Mouse (Mus musculus) hindbrain, postnatal 0 days (tissue): ENCODE data around the gene Cd207. TPM values are rescaled to one million over a fixed set of nuclear protein-coding genes. Genes with fewer than 3 reads are reported as not detected.

ENCODE experiments used
- ATAC-seq: fragments of 200-750 bp; cut with Nextera tagmentation; 2 replicates; pipeline ENCODE4 v1.8.0; 2017; ENCODE audit warnings: mild to moderate bottlenecking, moderate TSS enrichment, moderate library complexity
- DNase-seq: peaks from one replicate; pipeline ENCODE4 v3.0.0-alpha.2; 2015; ENCODE audit warnings: low spot score
- H3K27ac ChIP-seq: fragments of 300-500 bp; sonication (generic); 2 replicates; pipeline ENCODE4 v1.5.1; 2014; ENCODE audit warnings: mild to moderate bottlenecking
- H3K27me3 ChIP-seq: fragments of 300-500 bp; sonication (generic); 2 replicates; pipeline ENCODE4 v1.6.1; 2014; ENCODE audit warnings: low read length, mixed read lengths; ENCODE audit not compliant: insufficient read depth
- H3K36me3 ChIP-seq: fragments of 300-500 bp; sonication (generic); 2 replicates; pipeline ENCODE4 v1.6.1; 2014; ENCODE audit warnings: low read length, mixed read lengths; ENCODE audit not compliant: insufficient read depth
- H3K4me1 ChIP-seq: fragments of 300-500 bp; sonication (generic); 2 replicates; pipeline ENCODE4 v1.6.1; 2014; ENCODE audit warnings: antibody characterized with exemption, low read length, mixed read lengths; ENCODE audit not compliant: insufficient read depth
- H3K4me2 ChIP-seq: fragments of 300-500 bp; sonication (generic); 2 replicates; pipeline ENCODE4 v1.6.1; 2014; ENCODE audit warnings: low read depth, mild to moderate bottlenecking, low read length, moderate library complexity, mixed read lengths
- H3K4me3 ChIP-seq: fragments of 300-500 bp; sonication (generic); 2 replicates; pipeline ENCODE4 v1.5.1; 2014; ENCODE audit warnings: low read length
- H3K9ac ChIP-seq: fragments of 300-500 bp; sonication (generic); replicated peaks from 2 replicates; pipeline ENCODE4 v1.6.1; 2014; ENCODE audit warnings: mild to moderate bottlenecking, low read length, moderate library complexity, mixed read lengths
- H3K9me3 ChIP-seq: fragments of 300-500 bp; sonication (generic); 2 replicates; pipeline ENCODE4 v1.6.1; 2016; ENCODE audit warnings: low read length, mixed read lengths
- CTCF ChIP-seq: IDR thresholded peaks from 2 replicates; pipeline ENCODE4 v1.5.1; 2016; ENCODE audit warnings: antibody characterized with exemption, control low read depth, low read depth
- WGBS: fragments of 180-500 bp; shearing (Covaris S2); extraction: QIAGEN DNeasy Blood & Tissue Kit; methylation state at CpG from one replicate; pipeline ENCODE4 v1.1.7; 2014; 5-methylcytosine and 5-hydroxymethylcytosine counted together
- polyA plus RNA-seq: library from polyadenylated mRNA; unstranded; fragments of >200 nt; fragmentation: Nextera tagmentation; extraction: Ambion mirVana; gene quantifications from 2 replicates; pipeline ENCODE4 v1.2.1, GENCODE M21; 2015
- total RNA-seq: library from RNA; depleted of rRNA; stranded (reverse); fragments of >200 nt; gene quantifications from 2 replicates; pipeline ENCODE4 v1.2.3, GENCODE M21; 2014

Gene Cd207
- total and polyA plus RNA-seq, 2 experiments from 2014 or later = not detected

DNA sequence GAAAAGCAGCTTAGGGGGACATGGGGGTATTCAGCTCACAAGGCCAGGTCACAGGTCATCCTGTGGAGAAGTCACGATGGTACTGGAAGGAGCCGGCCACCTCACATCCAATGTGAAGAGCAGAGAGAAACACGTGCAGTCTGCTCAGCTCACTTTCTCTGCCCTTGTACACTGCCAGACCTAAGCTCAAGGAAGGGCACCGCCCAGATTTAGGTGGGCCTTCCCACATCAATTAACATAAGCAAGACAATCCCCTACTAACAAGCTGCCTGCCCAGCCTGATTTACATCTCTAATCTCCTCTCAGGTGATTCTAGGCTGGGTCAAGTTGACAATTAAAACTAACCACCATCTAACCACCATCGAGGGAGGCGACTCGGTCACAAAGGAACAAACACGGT, 20.3 kb upstream of the Cd207 start:
- WGBS = 6% methylated on average over 8 of the region's 8 CpGs
- peaks cover 82% of the 10 kb centered on the region for H3K27me3 ChIP-seq
- H3K9me3 ChIP-seq = no peaks in the 10 kb centered on the region
- H3K4me3 ChIP-seq = no peak overlapping the region
- DNase-seq (no peak), ATAC-seq (no peak)
- H3K27ac ChIP-seq = no peak overlapping the region
- H3K36me3 ChIP-seq = no peaks in the 10 kb centered on the region
- no peak overlapping the region for H3K9ac ChIP-seq
- TF ChIP-seq CTCF = no peak
- H3K4me2 ChIP-seq = no peak overlapping the region
- H3K4me1 ChIP-seq = no peaks in the 10 kb centered on the region

DNA sequence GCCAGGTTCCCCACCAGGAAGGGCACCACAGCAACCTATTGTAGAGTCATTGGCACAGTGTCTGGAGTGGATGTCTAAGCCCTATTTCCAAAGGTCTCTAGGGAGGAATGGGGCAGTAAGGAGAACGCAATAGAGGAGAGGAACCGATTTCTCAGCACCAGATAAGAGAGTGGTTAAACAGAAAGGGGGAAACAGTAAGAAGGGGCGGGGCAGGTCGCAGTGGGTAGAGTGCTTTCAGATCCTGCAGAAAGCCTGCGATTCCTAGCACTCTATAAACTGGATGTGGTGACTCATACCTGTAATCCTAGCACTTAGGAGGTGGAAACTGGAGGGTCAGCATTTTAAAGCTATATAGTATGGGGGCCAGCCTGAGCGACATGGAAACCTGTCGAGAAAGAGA, 19.0 kb upstream of the Cd207 start:
- H3K27me3 ChIP-seq = peaks cover 88% of the 10 kb centered on the region
- ATAC-seq (no peak), DNase-seq (no peak)
- no peak overlapping the region for H3K27ac ChIP-seq
- H3K4me2 ChIP-seq = no peak overlapping the region
- H3K36me3 ChIP-seq = no peaks in the 10 kb centered on the region
- no peaks in the 10 kb centered on the region for H3K4me1 ChIP-seq
- no peak overlapping the region for H3K9ac ChIP-seq
- TF ChIP-seq CTCF = no peak
- WGBS = under 1% methylated on average over 7 of the region's 7 CpGs
- H3K4me3 ChIP-seq = no peak overlapping the region
- no peaks in the 10 kb centered on the region for H3K9me3 ChIP-seq

DNA sequence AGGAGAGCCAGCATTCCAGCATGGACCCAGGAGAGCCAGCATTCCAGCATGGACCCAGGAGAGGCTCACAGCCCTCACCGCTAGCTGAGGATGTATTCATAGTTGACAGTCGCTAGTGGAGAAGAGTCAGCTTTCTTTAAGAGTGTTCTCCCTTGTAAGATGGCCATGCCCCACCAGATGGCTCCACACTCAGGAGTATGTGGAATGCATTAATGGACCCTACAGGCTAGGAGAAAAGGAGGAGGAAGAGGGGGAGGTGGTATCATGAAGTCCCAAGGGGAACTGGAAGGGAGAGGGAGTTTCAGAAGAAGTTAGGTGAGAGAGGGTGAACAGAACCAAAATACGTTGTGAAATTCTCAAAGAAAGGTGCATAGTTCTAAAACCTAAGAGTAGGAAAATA, 18.1 kb upstream of the Cd207 start:
- H3K36me3 ChIP-seq = no peaks in the 10 kb centered on the region
- peak; percentile 35 for DNase-seq
- H3K9me3 ChIP-seq = no peaks in the 10 kb centered on the region
- H3K9ac ChIP-seq = no peak overlapping the region
- no peak overlapping the region for H3K4me3 ChIP-seq
- H3K27me3 ChIP-seq = peaks cover 93% of the 10 kb centered on the region
- no peaks in the 10 kb centered on the region for H3K4me1 ChIP-seq
- WGBS = 9% methylated on average over 3 of the region's 3 CpGs
- H3K4me2 ChIP-seq = no peak overlapping the region
- peak; percentile 32 for TF ChIP-seq CTCF
- no peak for ATAC-seq
- no peak overlapping the region for H3K27ac ChIP-seq

DNA sequence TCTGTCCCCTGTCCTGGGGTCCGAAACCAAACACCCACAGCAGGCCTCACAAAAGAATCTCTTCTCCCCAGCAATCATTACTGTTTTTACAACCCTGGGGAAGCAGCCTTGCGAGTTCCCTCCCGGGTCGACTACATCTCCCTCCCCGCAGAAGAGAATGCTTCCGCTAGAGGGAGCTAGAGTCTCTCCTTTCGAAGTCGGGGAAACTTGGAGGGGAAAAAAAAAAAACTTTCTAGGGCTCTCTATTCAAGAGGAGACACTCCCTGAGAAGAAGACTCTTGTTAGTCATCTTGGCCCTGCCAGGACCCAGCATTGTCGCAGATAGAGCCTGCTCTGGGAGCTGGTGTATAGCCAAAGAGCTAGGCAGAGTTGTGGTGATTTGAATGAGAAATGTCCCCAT, 16.2 kb upstream of the Cd207 start:
- Histone ChIP-seq H3K4me2 (no peak overlapping the region), H3K9me3 (no peaks in the 10 kb centered on the region), H3K4me3 (no peak overlapping the region), H3K27me3 (peaks cover 91% of the 10 kb centered on the region), H3K27ac (no peak overlapping the region), H3K9ac (no peak overlapping the region), H3K36me3 (no peaks in the 10 kb centered on the region), H3K4me1 (no peaks in the 10 kb centered on the region)
- TF ChIP-seq CTCF = peak; percentile 73
- WGBS = 0% methylated on average over 9 of the region's 9 CpGs
- ATAC-seq = no peak
- DNase-seq = peak; percentile 89

DNA sequence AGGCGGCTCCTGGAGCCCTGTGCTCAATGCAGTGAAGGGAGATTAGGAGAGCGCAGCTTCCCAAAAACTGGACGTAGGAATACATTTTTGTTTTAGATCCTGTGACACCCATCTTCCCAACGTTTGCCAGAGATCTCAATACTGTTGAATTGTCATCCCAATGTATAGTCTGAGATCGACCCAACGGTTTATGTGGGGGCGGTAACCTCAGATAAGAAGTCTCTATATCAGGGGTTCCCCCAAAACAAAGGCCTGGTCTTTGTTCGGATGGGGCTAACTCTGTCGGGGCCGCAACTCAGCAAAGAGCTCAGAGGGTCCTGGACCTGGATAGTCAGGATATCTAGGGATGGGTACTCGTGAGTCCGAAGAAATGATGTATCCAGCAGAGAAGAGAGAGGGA, 15.3 kb upstream of the Cd207 start:
- DNase-seq = no peak
- H3K9me3 ChIP-seq = no peaks in the 10 kb centered on the region
- no peak overlapping the region for H3K4me2 ChIP-seq
- H3K4me1 ChIP-seq = no peaks in the 10 kb centered on the region
- WGBS = 3% methylated on average over 12 of the region's 12 CpGs
- no peak for ATAC-seq
- no peak overlapping the region for H3K27ac ChIP-seq
- no peak for TF ChIP-seq CTCF
- peaks cover 82% of the 10 kb centered on the region for H3K27me3 ChIP-seq
- H3K4me3 ChIP-seq = no peak overlapping the region
- H3K9ac ChIP-seq = no peak overlapping the region
- no peaks in the 10 kb centered on the region for H3K36me3 ChIP-seq

DNA sequence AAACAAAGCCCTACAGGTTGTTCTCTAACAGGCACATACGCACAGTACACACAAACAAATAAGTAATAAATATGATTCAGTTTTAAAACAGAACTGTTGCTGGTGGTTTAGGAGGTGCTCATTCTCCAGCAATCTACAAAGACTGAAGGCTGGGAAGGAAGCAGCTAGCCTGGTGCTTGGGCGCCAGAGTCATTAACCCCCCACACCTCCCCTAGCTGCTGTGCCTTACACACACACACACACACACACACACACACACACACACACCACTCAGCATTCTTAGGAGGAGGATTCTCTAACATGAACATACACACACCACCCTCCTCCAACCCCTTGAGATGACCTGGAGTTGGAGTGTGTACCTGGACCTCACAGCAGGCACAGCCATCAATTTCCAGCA, 13.3 kb upstream of the Cd207 start:
- Histone ChIP-seq H3K4me3 (no peak overlapping the region), H3K9me3 (no peaks in the 10 kb centered on the region), H3K27ac (no peak overlapping the region), H3K4me2 (no peak overlapping the region), H3K27me3 (peaks cover 63% of the 10 kb centered on the region), H3K36me3 (no peaks in the 10 kb centered on the region), H3K9ac (no peak overlapping the region), H3K4me1 (no peaks in the 10 kb centered on the region)
- DNase-seq = no peak
- TF ChIP-seq CTCF = no peak
- 75% methylated on average over 2 of the region's 2 CpGs for WGBS
- no peak for ATAC-seq

DNA sequence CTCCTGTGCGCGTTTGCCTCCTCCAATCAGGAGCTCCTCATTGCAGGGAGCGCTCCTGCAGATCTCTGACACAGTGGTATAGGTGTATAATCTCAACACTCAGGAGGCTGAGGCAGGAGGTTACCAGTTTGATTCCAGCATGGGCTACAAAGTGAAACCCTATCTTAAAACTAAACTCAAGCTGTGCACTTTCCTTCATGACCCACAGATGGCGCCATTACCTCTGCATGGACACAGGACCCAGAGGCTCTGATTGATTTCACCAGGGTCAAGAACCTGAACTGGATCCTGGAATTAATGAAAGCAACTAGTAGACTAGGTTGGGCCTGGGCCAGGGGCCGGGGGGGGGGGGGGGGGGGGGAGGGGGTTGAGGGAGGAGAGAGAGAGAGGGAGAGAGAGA, 12.6 kb upstream of the Cd207 start:
- Histone ChIP-seq H3K27me3 (peaks cover 56% of the 10 kb centered on the region), H3K4me3 (no peak overlapping the region), H3K9me3 (no peaks in the 10 kb centered on the region), H3K36me3 (no peaks in the 10 kb centered on the region), H3K4me1 (no peaks in the 10 kb centered on the region), H3K27ac (no peak overlapping the region), H3K9ac (no peak overlapping the region), H3K4me2 (no peak overlapping the region)
- 34% methylated on average over 4 of the region's 5 CpGs for WGBS
- DNase-seq (peak; percentile 77), ATAC-seq (no peak)
- peak; percentile 81 for TF ChIP-seq CTCF

DNA sequence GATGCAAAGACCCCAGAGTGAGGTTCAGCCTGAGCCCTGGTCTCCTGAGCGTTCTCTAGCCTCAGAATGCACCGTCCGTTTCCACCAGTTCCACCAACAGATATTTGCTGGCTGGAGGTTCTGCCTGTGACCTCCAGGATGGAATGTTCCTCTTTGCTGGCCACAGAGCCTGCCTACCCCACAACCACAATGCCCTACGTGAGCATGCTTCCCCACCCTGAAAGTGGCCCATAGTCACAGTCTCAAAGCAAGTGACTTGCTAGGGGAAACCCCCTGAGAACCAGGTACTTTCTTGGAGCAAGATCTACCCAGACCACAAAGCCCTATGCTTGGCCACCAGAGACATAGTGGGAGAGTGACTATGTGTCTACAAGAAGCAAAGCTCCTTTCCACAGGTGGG, 11.7 kb upstream of the Cd207 start:
- Histone ChIP-seq H3K4me3 (no peak overlapping the region), H3K36me3 (no peaks in the 10 kb centered on the region), H3K4me2 (no peak overlapping the region), H3K9ac (no peak overlapping the region), H3K9me3 (no peaks in the 10 kb centered on the region), H3K27me3 (peaks cover 48% of the 10 kb centered on the region), H3K4me1 (no peaks in the 10 kb centered on the region), H3K27ac (no peak overlapping the region)
- ATAC-seq (no peak), DNase-seq (no peak)
- 78% methylated on average over 4 of the region's 4 CpGs for WGBS
- TF ChIP-seq CTCF = no peak
